Mouse (Mus musculus) fibroblast of lung, adult 2 months (primary cell): Measurements from ENCODE around the gene BC025446.
"Not testable (repeated sequence)": the region's sequence is repeated elsewhere in the genome, so short reads cannot be mapped to it uniquely, and the experiment has no call there.

Experiments
- DNase-seq: peaks from one replicate; pipeline ENCODE4 v3.0.0-alpha.2; 2011; ENCODE audit warnings: low read depth

The BC025446 gene

GRCm38 (mm10) chr15:75215778-75216691 is at the start of gene BC025446:
BC025446 (plus strand) TSS chr15:75216376.
- no peak for DNase-seq

DNA sequence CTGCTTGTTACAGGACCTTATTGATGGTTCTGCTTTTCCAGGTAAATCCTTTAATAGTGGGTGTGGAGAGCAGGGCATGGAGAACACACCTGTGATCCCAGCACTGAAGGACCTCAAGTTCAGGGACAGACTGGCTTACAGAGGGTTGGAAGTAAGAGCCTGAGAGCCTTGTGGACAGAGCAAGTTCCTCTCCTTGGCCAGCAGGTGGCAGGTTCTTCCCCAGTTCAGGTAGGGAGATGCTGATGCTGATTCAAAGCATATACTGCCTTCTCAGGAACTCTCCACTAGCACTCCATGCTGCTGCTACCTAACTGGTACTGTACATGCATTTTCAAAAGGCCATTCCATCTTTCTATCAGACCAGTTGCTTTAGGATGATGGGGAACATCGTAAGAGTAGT is 40.7 kb upstream of the BC025446 start:
- DNase-seq, result no peak

- DNase-seq, result no peak
Observed at GRCm38 (mm10) chr15:75186291-75186690, 29.9 kb upstream of the BC025446 start.

DNA sequence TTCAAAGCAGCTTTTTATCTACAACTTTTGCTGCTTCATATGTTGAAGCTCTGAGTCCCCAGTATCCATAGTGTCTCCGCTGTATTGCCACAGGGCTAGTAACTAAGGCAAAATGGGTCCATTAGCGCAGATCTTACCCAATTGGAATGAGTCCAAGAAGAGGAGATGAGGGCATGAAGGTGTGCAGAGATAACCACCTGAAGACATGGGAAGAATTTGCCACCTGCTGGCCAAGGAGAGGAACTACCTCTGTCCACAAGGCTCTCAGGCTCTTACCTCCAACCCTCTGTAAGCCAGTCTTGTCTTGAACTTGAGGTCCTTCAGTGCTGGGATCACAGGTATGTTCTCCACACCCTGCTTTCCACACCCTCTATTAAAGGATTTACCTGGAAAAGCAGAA is 27.1 kb upstream of the BC025446 start:
- DNase-seq, result no peak

DNA sequence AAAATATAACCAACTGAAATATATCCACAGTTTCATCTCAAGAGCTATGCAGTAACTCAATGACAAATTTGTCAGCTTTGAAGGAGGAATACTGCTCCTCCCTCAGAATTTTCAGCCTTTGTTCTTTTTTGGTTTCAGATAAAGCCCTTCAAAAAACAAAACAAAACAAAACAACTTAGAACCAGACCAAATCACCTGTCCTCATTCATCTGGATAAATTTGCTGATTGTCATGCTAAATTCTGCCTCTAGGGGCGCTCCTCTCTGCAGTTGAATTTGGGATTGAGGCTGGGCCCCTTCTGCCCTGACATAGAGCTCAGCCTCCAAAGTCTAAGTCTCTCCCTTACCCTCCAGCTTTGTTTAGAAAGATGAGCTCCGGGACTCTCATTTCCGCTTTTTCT is 25.6 kb upstream of the BC025446 start:
- DNase-seq, result not testable (repeated sequence)

GRCm38 (mm10) chr15:75216831-75217230 is 655 bp downstream of the BC025446 start:
- DNase-seq, result no peak

GRCm38 (mm10) chr15:75221942-75222341 is 5.8 kb downstream of the BC025446 start:
- no peak for DNase-seq

DNA sequence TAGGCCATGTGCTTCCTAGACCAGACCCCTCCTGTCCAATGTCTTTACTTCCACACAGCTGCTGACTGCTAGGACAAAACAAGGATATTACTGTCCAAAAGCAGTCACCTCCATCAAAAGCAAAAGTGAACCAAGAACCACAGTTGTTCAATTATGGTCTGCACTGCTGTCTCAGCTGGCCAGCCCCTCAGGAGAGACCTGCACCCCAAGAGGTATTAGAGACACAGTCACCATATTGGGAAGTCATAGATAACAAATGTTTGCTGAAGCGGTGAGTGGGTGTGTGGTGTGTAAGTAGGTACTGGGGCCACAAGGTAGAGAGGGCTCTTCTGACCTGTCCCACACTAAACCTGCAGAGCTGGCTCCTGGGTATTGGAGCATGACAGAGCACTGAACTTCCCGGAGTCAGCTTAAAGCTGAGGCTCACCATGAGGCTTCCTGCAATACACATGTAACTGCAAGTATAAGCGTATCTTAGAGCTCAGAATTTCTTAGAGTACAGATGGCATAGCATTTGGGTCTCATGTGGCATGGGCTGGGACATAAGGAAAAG is 21.6 kb downstream of the BC025446 start:
- DNase-seq, result no peak

DNA sequence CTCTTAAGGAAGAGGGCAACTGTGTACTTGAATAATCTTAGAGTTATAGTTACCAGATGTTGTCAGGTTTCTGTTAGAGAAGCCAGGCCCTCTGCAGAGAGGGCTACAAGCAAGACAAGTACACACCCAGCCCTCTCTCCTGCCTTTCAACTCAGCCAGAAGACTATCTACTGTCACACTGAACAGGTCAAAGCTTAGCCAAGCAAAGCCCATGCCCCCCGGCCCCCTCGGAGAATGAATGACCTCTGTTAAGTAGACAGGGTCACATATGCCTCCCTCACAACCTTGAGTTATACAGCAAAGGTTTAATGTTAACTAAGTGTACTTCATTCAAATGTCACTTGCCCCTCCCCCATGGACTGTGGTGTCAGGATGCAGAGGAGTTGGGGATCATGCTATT is 24.4 kb downstream of the BC025446 start:
- no peak for DNase-seq

DNA sequence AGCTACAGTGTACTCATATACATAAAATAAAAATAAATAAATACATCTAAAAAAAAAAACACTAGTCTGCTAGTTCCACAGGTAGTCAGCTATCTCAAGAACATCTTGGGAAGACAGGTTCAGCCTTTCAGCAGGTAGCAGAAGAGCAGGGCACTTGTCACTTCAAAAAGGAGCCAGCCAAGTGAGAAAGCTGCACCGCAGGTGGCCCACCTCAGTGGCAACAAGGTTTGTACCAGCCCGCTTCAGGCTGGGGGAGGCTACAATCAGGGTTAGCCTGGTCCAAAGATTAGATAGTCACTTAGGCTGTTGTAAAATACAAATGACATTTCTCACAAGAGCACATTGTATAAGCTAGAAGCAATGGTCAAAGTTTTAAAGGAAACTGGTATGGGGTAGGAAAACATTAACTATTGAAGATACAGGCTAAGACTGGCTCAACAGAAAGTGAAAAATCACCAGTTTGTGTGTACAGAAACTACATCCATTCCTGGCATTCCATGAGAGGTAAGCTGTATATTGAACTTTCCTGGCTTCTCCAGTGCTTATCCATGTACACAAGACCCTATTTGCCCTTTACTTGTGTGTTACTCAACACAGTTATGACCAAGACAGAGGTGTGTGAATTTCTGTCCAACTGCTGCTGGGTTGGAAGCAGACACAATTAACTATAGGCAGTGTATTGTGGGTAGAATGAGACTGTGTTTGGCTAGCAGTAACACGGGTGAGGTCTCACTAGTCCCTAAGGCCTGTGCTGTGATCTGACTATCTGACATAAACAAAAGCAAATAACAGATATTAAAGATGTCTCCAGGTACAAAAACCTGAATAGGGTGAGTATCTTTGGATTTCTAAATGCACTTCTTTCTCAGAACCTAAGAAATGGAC is 26.8 kb downstream of the BC025446 start:
- DNase-seq, result no peak

GRCm38 (mm10) chr15:75254671-75255070 is 38.5 kb downstream of the BC025446 start:
- no peak for DNase-seq

DNA sequence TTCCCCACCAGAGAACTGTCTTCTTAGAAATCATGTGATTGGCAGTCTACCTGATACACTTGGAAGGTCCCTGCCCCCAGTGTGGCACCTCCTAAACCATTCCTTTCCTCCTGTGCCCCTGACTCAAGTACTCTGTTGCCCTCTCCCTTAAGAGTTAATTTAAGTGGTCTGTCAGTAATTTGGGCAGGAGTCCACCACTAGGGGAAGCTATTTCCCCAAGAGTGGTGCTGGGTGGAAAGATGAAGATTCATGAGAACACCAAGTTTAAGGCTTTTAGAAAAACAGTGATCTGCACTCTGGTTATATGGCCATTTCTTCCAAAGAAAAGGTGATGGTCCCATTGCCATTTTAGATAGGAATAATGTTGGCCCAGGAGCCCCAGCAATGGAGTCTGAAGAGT is 49.7 kb downstream of the BC025446 start:
- DNase-seq, result no peak

GRCm38 (mm10) chr15:75266626-75267025 is 50.5 kb downstream of the BC025446 start:
- no peak for DNase-seq

DNA sequence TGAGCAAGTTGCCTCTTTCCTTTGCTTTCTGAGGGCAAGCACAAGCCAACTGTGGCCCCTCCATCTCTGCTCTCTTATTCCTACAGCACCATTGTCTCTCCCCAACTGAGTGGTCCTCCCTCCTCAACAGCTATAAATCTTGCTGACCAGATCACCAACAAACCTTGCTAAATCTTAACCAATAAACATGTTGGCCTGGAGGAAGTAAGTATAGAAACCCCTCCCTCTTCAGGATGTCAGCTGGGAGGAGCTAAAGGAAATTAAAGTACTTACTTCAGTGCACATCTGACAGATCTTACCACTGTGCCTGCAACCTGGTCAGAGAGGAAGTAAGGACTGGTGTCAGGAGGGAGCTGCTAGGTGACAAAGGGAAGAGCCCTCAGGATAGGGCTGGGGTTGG is 51.9 kb downstream of the BC025446 start, which contains the start of gene Ly6f:
Ly6f (plus strand) TSS at position 301 of the 400 bp plus-strand sequence.
- no peak for DNase-seq

DNA sequence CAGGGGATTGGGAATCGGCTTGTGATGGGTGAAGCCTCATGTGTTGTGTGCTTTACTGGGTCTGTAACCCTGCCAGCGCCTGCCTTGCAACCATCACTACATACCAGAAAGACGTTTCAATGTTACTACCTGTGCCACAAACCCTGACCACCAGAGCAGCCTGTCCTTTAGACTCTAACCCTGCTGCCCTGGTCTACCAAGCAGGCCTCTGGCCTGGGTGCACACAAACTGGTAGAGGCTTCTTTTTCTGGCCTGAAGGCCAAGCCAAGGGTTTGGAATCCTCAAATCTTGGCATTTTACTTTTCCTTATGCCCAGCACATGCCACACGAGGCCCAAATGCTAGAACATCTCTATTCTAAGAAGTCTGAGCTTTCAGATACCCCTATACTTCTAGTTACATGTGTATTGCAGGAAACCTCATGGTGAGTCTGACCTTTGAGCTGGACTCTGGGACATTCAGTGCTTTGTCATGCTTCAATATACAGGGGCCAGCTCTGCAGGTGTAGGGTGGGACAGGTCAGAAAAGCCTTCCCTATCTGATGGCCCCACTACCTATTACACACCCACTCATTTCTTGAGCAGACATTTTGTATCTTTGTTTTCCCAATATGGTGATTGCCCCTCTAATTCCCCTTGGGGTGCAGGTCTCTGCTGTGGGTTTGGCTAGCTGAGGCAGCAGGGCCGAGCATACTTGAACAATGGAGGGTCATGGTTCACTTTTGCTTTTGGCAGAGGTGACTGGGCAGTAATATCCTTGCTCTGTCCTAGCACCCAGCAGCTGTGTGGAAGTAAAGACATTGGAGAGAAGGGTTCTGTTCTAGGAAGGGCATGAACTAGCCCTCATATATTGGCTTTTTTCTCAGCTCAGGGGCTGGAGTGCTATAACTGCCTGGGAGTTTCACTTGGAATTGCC is 53.0 kb downstream of the BC025446 start:
- no peak for DNase-seq

DNA sequence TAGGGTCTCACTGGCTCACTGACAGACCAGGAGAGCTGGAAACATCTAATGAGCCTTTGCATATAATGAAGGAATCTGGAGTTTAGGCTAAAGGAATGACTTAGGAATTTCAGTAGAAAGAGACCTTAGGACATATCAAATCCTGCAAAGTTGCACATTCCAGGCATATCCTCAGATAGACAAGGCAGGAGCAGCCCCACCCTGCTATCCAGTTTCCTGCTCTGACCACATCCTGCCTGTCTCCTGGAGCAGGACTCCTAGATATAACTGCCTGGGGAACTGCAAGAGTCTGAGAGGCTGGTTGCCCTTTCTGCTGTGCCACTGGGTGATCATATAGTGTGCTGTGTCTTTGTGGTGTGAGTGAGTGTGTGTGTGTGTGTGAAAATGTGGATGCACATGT is 54.0 kb downstream of the BC025446 start:
- no peak for DNase-seq

GRCm38 (mm10) chr15:75270691-75271362 is 54.7 kb downstream of the BC025446 start:
- no peak for DNase-seq

DNA sequence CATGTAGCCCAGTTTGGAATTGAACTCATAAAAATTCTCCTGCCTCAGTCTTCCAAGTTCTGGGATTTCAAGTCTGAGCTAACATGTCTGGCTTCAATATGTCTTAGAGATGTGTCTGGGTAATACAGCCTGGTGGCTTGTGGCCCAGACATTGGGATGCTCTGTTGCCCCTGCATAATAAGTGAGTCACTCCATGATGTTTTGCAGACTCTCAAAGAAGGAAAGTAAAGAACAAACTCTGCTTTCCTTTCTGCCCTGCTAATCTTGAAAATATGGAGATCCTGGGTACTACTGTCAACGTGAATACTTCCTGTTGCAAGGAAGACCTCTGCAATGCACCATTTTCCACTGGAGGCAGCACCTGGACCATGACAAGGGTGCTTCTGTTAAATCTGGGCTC is 55.2 kb downstream of the BC025446 start:
- DNase-seq, result no peak

GRCm38 (mm10) chr15:75271891-75272290 is 55.7 kb downstream of the BC025446 start:
- no peak for DNase-seq
